Mouse (Mus musculus) hindbrain, postnatal 0 days (tissue): Measurements from ENCODE around the gene Pik3ca. TPM values are rescaled to one million over a fixed set of nuclear protein-coding genes. Genes with fewer than 3 reads are reported as not detected.

Source experiments
- ATAC-seq: fragments of 200-750 bp; cut with Nextera tagmentation; 2 replicates; pipeline ENCODE4 v1.8.0; 2017; ENCODE audit warnings: mild to moderate bottlenecking, moderate TSS enrichment, moderate library complexity
- DNase-seq: peaks from one replicate; pipeline ENCODE4 v3.0.0-alpha.2; 2015; ENCODE audit warnings: low spot score
- H3K27ac ChIP-seq: fragments of 300-500 bp; sonication (generic); 2 replicates; pipeline ENCODE4 v1.5.1; 2014; ENCODE audit warnings: mild to moderate bottlenecking
- H3K27me3 ChIP-seq: fragments of 300-500 bp; sonication (generic); 2 replicates; pipeline ENCODE4 v1.6.1; 2014; ENCODE audit warnings: low read length, mixed read lengths; ENCODE audit not compliant: insufficient read depth
- H3K36me3 ChIP-seq: fragments of 300-500 bp; sonication (generic); 2 replicates; pipeline ENCODE4 v1.6.1; 2014; ENCODE audit warnings: low read length, mixed read lengths; ENCODE audit not compliant: insufficient read depth
- H3K4me1 ChIP-seq: fragments of 300-500 bp; sonication (generic); 2 replicates; pipeline ENCODE4 v1.6.1; 2014; ENCODE audit warnings: antibody characterized with exemption, low read length, mixed read lengths; ENCODE audit not compliant: insufficient read depth
- H3K4me2 ChIP-seq: fragments of 300-500 bp; sonication (generic); 2 replicates; pipeline ENCODE4 v1.6.1; 2014; ENCODE audit warnings: low read depth, mild to moderate bottlenecking, low read length, moderate library complexity, mixed read lengths
- H3K4me3 ChIP-seq: fragments of 300-500 bp; sonication (generic); 2 replicates; pipeline ENCODE4 v1.5.1; 2014; ENCODE audit warnings: low read length
- H3K9ac ChIP-seq: fragments of 300-500 bp; sonication (generic); replicated peaks from 2 replicates; pipeline ENCODE4 v1.6.1; 2014; ENCODE audit warnings: mild to moderate bottlenecking, low read length, moderate library complexity, mixed read lengths
- H3K9me3 ChIP-seq: fragments of 300-500 bp; sonication (generic); 2 replicates; pipeline ENCODE4 v1.6.1; 2016; ENCODE audit warnings: low read length, mixed read lengths
- CTCF ChIP-seq: IDR thresholded peaks from 2 replicates; pipeline ENCODE4 v1.5.1; 2016; ENCODE audit warnings: antibody characterized with exemption, control low read depth, low read depth
- WGBS: fragments of 180-500 bp; shearing (Covaris S2); extraction: QIAGEN DNeasy Blood & Tissue Kit; methylation state at CpG from one replicate; pipeline ENCODE4 v1.1.7; 2014; 5-methylcytosine and 5-hydroxymethylcytosine counted together
- polyA plus RNA-seq: library from polyadenylated mRNA; unstranded; fragments of >200 nt; fragmentation: Nextera tagmentation; extraction: Ambion mirVana; gene quantifications from 2 replicates; pipeline ENCODE4 v1.2.1, GENCODE M21; 2015
- total RNA-seq: library from RNA; depleted of rRNA; stranded (reverse); fragments of >200 nt; gene quantifications from 2 replicates; pipeline ENCODE4 v1.2.3, GENCODE M21; 2014

The Pik3ca gene
- total and polyA plus RNA-seq, 2 experiments from 2014 or later: 9.0 to 35.0 TPM

GRCm38 (mm10) chr3:32495088-32495770, 97.8 kb downstream of the Pik3ca start:
- no peak overlapping the region for H3K9ac ChIP-seq
- no peaks in the 10 kb centered on the region for H3K9me3 ChIP-seq
- ATAC-seq (no peak), DNase-seq (no peak)
- H3K36me3 ChIP-seq: no peaks in the 10 kb centered on the region
- 0 out of 2 replicates have a peak, but pooled peaks cover 4% of the 10 kb centered on the region for H3K4me1 ChIP-seq
- no peaks in the 10 kb centered on the region for H3K27me3 ChIP-seq
- 44% methylated on average over 8 of the region's 8 CpGs for WGBS
- TF ChIP-seq CTCF: no peak
- no peak overlapping the region for H3K4me3 ChIP-seq
- H3K27ac ChIP-seq: no peak overlapping the region
- no peak overlapping the region for H3K4me2 ChIP-seq

- H3K9me3 ChIP-seq: no peaks in the 10 kb centered on the region
- DNase-seq: peak; percentile 22
- peak; percentile 66 for ATAC-seq
- H3K36me3 ChIP-seq: no peaks in the 10 kb centered on the region
- no peak overlapping the region for H3K4me3 ChIP-seq
- 0 out of 2 replicates have a peak, but pooled peaks cover 4% of the 10 kb centered on the region for H3K4me1 ChIP-seq
- WGBS: 30% methylated on average over 8 of the region's 8 CpGs
- no peak overlapping the region for H3K27ac ChIP-seq
- no peak overlapping the region for H3K9ac ChIP-seq
- no peaks in the 10 kb centered on the region for H3K27me3 ChIP-seq
- TF ChIP-seq CTCF: no peak
- no peak overlapping the region for H3K4me2 ChIP-seq
These were observed 98.6 kb downstream of the Pik3ca start for GRCm38 (mm10) chr3:32495856-32496710.

- Histone ChIP-seq H3K36me3 (no peaks in the 10 kb centered on the region), H3K9ac (no peak overlapping the region), H3K9me3 (no peaks in the 10 kb centered on the region), H3K4me1 (0 out of 2 replicates have a peak, but pooled peaks cover 4% of the 10 kb centered on the region), H3K4me2 (no peak overlapping the region), H3K4me3 (no peak overlapping the region), H3K27ac (no peak overlapping the region), H3K27me3 (no peaks in the 10 kb centered on the region)
- ATAC-seq (no peak), DNase-seq (no peak)
- 84% methylated on average over 1 of the region's 1 CpGs for WGBS
- no peak for TF ChIP-seq CTCF
These were observed 99.2 kb downstream of the Pik3ca start for GRCm38 (mm10) chr3:32496711-32497070.

- ATAC-seq: no peak
- no peaks in the 10 kb centered on the region for H3K27me3 ChIP-seq
- no peak overlapping the region for H3K9ac ChIP-seq
- no peak overlapping the region for H3K4me3 ChIP-seq
- H3K4me2 ChIP-seq: no peak overlapping the region
- no peaks in the 10 kb centered on the region for H3K9me3 ChIP-seq
- H3K36me3 ChIP-seq: no peaks in the 10 kb centered on the region
- WGBS: 95% methylated on average over 2 of the region's 2 CpGs
- H3K4me1 ChIP-seq: 0 out of 2 replicates have a peak, but pooled peaks cover 4% of the 10 kb centered on the region
- no peak overlapping the region for H3K27ac ChIP-seq
- DNase-seq: no peak
- TF ChIP-seq CTCF: no peak
These were observed 102.9 kb downstream of the Pik3ca start for GRCm38 (mm10) chr3:32500346-32500745.

- Histone ChIP-seq H3K9ac (no peak overlapping the region), H3K4me2 (no peak overlapping the region), H3K27ac (no peak overlapping the region), H3K4me1 (no peaks in the 10 kb centered on the region), H3K27me3 (no peaks in the 10 kb centered on the region), H3K36me3 (no peaks in the 10 kb centered on the region), H3K9me3 (no peaks in the 10 kb centered on the region), H3K4me3 (no peak overlapping the region)
- no peak for DNase-seq
- TF ChIP-seq CTCF: no peak
- ATAC-seq: no peak
- 64% methylated on average over 3 of the region's 3 CpGs for WGBS
These were observed 108.4 kb downstream of the Pik3ca start for GRCm38 (mm10) chr3:32505841-32506240.

- no peak for TF ChIP-seq CTCF
- ATAC-seq: no peak
- H3K27ac ChIP-seq: no peak overlapping the region
- 49% methylated on average over 11 of the region's 11 CpGs for WGBS
- DNase-seq: no peak
- no peaks in the 10 kb centered on the region for H3K36me3 ChIP-seq
- no peak overlapping the region for H3K4me3 ChIP-seq
- 0 out of 2 replicates have a peak, but pooled peaks cover 2% of the 10 kb centered on the region for H3K4me1 ChIP-seq
- H3K9me3 ChIP-seq: no peaks in the 10 kb centered on the region
- H3K27me3 ChIP-seq: no peaks in the 10 kb centered on the region
- H3K4me2 ChIP-seq: no peak overlapping the region
- H3K9ac ChIP-seq: no peak overlapping the region
These were observed 109.1 kb downstream of the Pik3ca start for GRCm38 (mm10) chr3:32506366-32507225.
